Mouse (Mus musculus): Measurements from ENCODE around the gene Gss. TPM values are rescaled to one million over a fixed set of nuclear protein-coding genes. Genes with fewer than 3 reads are reported as not detected.
"Not testable (repeated sequence)": the region's sequence is repeated elsewhere in the genome, so short reads cannot be mapped to it uniquely, and the experiment has no call there.

Gss gene
- total and polyA plus RNA-seq, 2 experiments = 69.4 to 134 TPM

GRCm38 (mm10) chr2:155616971-155617370, 24.4 kb upstream of the Gss start:
- no peak for DNase-seq (ENCODE audit: extremely low read depth, low read depth, low spot score)
- Histone ChIP-seq H3K27me3 (ENCODE audit: control insufficient read depth, insufficient read depth, low read length) (no peaks in the 10 kb centered on the region), H3K79me2 (ENCODE audit: control insufficient read depth, insufficient read depth, low read length) (no peaks in the 10 kb centered on the region), H3K9ac (ENCODE audit: low read depth, low read length) (no peak overlapping the region), H3K27ac (replicated peaks; ENCODE audit: insufficient read depth, low read depth, low read length) (no peak overlapping the region), H3K4me3 (ENCODE audit: insufficient read depth, low read depth, low read length) (no peak overlapping the region), H3K4me1 (ENCODE audit: control insufficient read depth, insufficient read depth, low read length) (peaks cover 10% of the 10 kb centered on the region), H3K36me3 (ENCODE audit: control insufficient read depth, insufficient read depth, low read length) (no peaks in the 10 kb centered on the region)
- 66% methylated on average over 6 of the region's 6 CpGs for WGBS
- TF ChIP-seq POLR2A (IDR thresholded peaks at IDR 0.05; ENCODE audit: extremely low read depth, insufficient read depth, low read length) = no peak
- no peak for TF ChIP-seq CTCF (IDR thresholded peaks at IDR 0.05; ENCODE audit: low read depth, low read length)

GRCm38 (mm10) chr2:155613953-155614352, 21.3 kb upstream of the Gss start:
- H3K36me3 ChIP-seq (ENCODE audit: control insufficient read depth, insufficient read depth, low read length) = no peaks in the 10 kb centered on the region
- no peaks in the 10 kb centered on the region for H3K27me3 ChIP-seq (ENCODE audit: control insufficient read depth, insufficient read depth, low read length)
- no peak overlapping the region for H3K27ac ChIP-seq (replicated peaks; ENCODE audit: insufficient read depth, low read depth, low read length)
- DNase-seq (ENCODE audit: extremely low read depth, low read depth, low spot score) = no peak
- H3K9ac ChIP-seq (ENCODE audit: low read depth, low read length) = no peak overlapping the region
- peaks cover 3% of the 10 kb centered on the region; the same call in 1 of the 2 replicates for H3K4me1 ChIP-seq (ENCODE audit: control insufficient read depth, insufficient read depth, low read length)
- no peak overlapping the region for H3K4me3 ChIP-seq (ENCODE audit: insufficient read depth, low read depth, low read length)
- WGBS = 79% methylated on average over 8 of the region's 8 CpGs
- TF ChIP-seq CTCF (IDR thresholded peaks at IDR 0.05; ENCODE audit: low read depth, low read length) = no peak
- no peak for TF ChIP-seq POLR2A (IDR thresholded peaks at IDR 0.05; ENCODE audit: extremely low read depth, insufficient read depth, low read length)
- H3K79me2 ChIP-seq (ENCODE audit: control insufficient read depth, insufficient read depth, low read length) = no peaks in the 10 kb centered on the region

- Histone ChIP-seq H3K79me2 (ENCODE audit: control insufficient read depth, insufficient read depth, low read length) (no peaks in the 10 kb centered on the region), H3K9ac (ENCODE audit: low read depth, low read length) (no peak overlapping the region; the same call in 1 of the 2 replicates), H3K4me3 (ENCODE audit: insufficient read depth, low read depth, low read length) (peak overlapping the region; percentile 46), H3K27ac (replicated peaks; ENCODE audit: insufficient read depth, low read depth, low read length) (no peak overlapping the region), H3K27me3 (ENCODE audit: control insufficient read depth, insufficient read depth, low read length) (no peaks in the 10 kb centered on the region), H3K4me1 (ENCODE audit: control insufficient read depth, insufficient read depth, low read length) (peaks cover 3% of the 10 kb centered on the region; the same call in 1 of the 2 replicates), H3K36me3 (ENCODE audit: control insufficient read depth, insufficient read depth, low read length) (no peaks in the 10 kb centered on the region)
- TF ChIP-seq CTCF (IDR thresholded peaks at IDR 0.05; ENCODE audit: low read depth, low read length) (no peak), POLR2A (IDR thresholded peaks at IDR 0.05; ENCODE audit: extremely low read depth, insufficient read depth, low read length) (no peak)
- 10% methylated on average over 20 of the region's 20 CpGs for WGBS
- DNase-seq (ENCODE audit: extremely low read depth, low read depth, low spot score) = peak; percentile 42
These were observed 20.7 kb upstream of the Gss start for GRCm38 (mm10) chr2:155613326-155613755.

GRCm38 (mm10) chr2:155611834-155612550, 19.4 kb upstream of the Gss start:
- peaks cover 3% of the 10 kb centered on the region; the same call in 1 of the 2 replicates for H3K4me1 ChIP-seq (ENCODE audit: control insufficient read depth, insufficient read depth, low read length)
- no peak for TF ChIP-seq CTCF (IDR thresholded peaks at IDR 0.05; ENCODE audit: low read depth, low read length)
- TF ChIP-seq POLR2A (IDR thresholded peaks at IDR 0.05; ENCODE audit: extremely low read depth, insufficient read depth, low read length) = no peak
- H3K36me3 ChIP-seq (ENCODE audit: control insufficient read depth, insufficient read depth, low read length) = no peaks in the 10 kb centered on the region
- H3K79me2 ChIP-seq (ENCODE audit: control insufficient read depth, insufficient read depth, low read length) = no peaks in the 10 kb centered on the region
- 89% methylated on average over 9 of the region's 9 CpGs for WGBS
- H3K27me3 ChIP-seq (ENCODE audit: control insufficient read depth, insufficient read depth, low read length) = no peaks in the 10 kb centered on the region
- no peak for DNase-seq (ENCODE audit: extremely low read depth, low read depth, low spot score)
- no peak overlapping the region for H3K4me3 ChIP-seq (ENCODE audit: insufficient read depth, low read depth, low read length)
- H3K9ac ChIP-seq (ENCODE audit: low read depth, low read length) = no peak overlapping the region
- no peak overlapping the region for H3K27ac ChIP-seq (replicated peaks; ENCODE audit: insufficient read depth, low read depth, low read length)

GRCm38 (mm10) chr2:155610978-155611377, 18.4 kb upstream of the Gss start, which contains the start of gene Myh7b:
Myh7b (plus strand) TSS chr2:155611212.
- Histone ChIP-seq H3K4me3 (ENCODE audit: insufficient read depth, low read depth, low read length) (no peak within 1 kb of the TSS), H3K79me2 (ENCODE audit: control insufficient read depth, insufficient read depth, low read length) (no peaks in the 10 kb centered on the region), H3K27ac (replicated peaks; ENCODE audit: insufficient read depth, low read depth, low read length) (no peak within 1 kb of the TSS), H3K36me3 (ENCODE audit: control insufficient read depth, insufficient read depth, low read length) (no peaks in the 10 kb centered on the region), H3K4me1 (ENCODE audit: control insufficient read depth, insufficient read depth, low read length) (peaks cover 3% of the 10 kb centered on the region; the same call in 1 of the 2 replicates), H3K27me3 (ENCODE audit: control insufficient read depth, insufficient read depth, low read length) (no peaks in the 10 kb centered on the region), H3K9ac (ENCODE audit: low read depth, low read length) (no peak within 1 kb of the TSS)
- 55% methylated on average over 4 of the region's 4 CpGs for WGBS
- TF ChIP-seq CTCF (IDR thresholded peaks at IDR 0.05; ENCODE audit: low read depth, low read length) (no peak), POLR2A (IDR thresholded peaks at IDR 0.05; ENCODE audit: extremely low read depth, insufficient read depth, low read length) (no peak)
- DNase-seq (ENCODE audit: extremely low read depth, low read depth, low spot score) = no peak

DNA sequence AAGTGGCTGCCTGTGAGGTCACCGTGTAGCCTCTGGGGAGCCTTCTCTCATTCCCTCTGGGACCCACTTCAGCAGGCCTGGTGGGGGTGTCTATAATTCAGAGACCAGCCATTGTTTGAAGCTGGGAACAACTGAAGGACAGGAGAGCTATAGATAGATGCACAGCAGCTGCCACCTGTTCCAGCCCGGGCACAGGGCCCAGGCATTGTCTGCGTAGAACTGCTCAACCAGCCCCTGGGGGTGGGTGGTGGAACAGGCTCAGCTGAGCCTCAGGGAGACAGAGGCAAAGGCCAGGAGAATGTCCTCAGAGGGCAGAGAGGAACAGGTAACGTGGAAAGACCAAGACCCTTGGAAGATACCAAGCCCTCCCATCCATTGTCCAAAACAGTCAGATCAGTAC, 13.8 kb upstream of the Gss start:
- no peaks in the 10 kb centered on the region for H3K36me3 ChIP-seq (ENCODE audit: control insufficient read depth, insufficient read depth, low read length)
- TF ChIP-seq POLR2A (IDR thresholded peaks at IDR 0.05; ENCODE audit: extremely low read depth, insufficient read depth, low read length) = no peak
- no peak for TF ChIP-seq CTCF (IDR thresholded peaks at IDR 0.05; ENCODE audit: low read depth, low read length)
- no peak overlapping the region for H3K4me3 ChIP-seq (ENCODE audit: insufficient read depth, low read depth, low read length)
- 85% methylated on average over 4 of the region's 4 CpGs for WGBS
- no peak overlapping the region for H3K9ac ChIP-seq (ENCODE audit: low read depth, low read length)
- peaks cover 2% of the 10 kb centered on the region; the same call in 1 of the 2 replicates for H3K4me1 ChIP-seq (ENCODE audit: control insufficient read depth, insufficient read depth, low read length)
- H3K27me3 ChIP-seq (ENCODE audit: control insufficient read depth, insufficient read depth, low read length) = no peaks in the 10 kb centered on the region
- H3K79me2 ChIP-seq (ENCODE audit: control insufficient read depth, insufficient read depth, low read length) = no peaks in the 10 kb centered on the region
- H3K27ac ChIP-seq (replicated peaks; ENCODE audit: insufficient read depth, low read depth, low read length) = no peak overlapping the region
- DNase-seq (ENCODE audit: extremely low read depth, low read depth, low spot score) = no peak

DNA sequence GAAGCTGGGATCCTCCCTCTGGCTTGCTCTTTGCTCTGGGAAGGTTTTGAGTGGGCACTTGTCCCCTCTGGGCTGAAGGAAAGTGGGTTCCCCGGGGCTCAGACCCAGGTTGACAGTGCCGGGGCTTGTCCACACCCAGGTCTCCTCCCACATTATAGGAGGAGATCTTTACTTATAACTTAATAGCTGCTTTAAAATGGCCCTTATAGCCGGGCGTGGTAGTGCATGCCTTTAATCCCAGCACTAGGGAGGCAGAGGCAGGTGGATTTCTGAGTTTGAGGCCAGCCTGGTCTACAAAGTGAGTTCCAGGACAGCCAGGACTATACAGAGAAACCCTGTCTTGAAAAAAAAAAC, 12.6 kb upstream of the Gss start:
- not testable (repeated sequence) for H3K27ac ChIP-seq (replicated peaks; ENCODE audit: insufficient read depth, low read depth, low read length); H3K4me3 ChIP-seq (ENCODE audit: insufficient read depth, low read depth, low read length)
- 78% methylated on average over 4 of the region's 4 CpGs for WGBS

More for the DNA sequence above, 12.6 kb upstream of the Gss start:
- H3K9ac ChIP-seq (ENCODE audit: low read depth, low read length); DNase-seq (ENCODE audit: extremely low read depth, low read depth, low spot score); H3K79me2 ChIP-seq (ENCODE audit: control insufficient read depth, insufficient read depth, low read length); H3K36me3 ChIP-seq (ENCODE audit: control insufficient read depth, insufficient read depth, low read length); H3K27me3 ChIP-seq (ENCODE audit: control insufficient read depth, insufficient read depth, low read length); H3K4me1 ChIP-seq (ENCODE audit: control insufficient read depth, insufficient read depth, low read length): not testable (repeated sequence)
